Mouse (Mus musculus): ENCODE measurements around the gene Fam192a. TPM values are rescaled to one million over a fixed set of nuclear protein-coding genes. Genes with fewer than 3 reads are reported as not detected.

The Fam192a gene
- polyA plus RNA-seq, 1 experiment from 2014 or later, result 44.9 TPM

DNA sequence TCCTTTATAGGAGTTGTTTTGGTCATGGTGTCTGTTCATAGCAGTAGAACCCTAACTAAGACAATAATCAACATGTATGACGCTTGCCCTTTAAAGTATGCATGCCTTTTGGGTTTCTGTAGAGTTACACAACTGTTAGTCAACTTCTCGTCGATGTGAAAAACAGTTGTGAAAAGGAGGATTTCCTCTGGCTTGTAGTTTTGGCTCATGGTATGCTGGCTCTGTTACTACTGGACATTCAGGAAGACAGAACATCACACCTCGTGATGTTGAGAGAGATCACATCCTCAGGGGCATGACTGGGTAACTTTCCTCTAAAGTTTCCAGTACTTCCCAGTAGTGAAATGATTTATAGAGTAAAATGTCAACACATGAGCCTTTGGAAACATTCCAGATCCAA lies 71.2 kb downstream of the Fam192a start:
- no peak overlapping the region for H3K4me2 ChIP-seq
- no peak for ATAC-seq (ENCODE audit: insufficient number of reproducible peaks, low FRiP score)
- peaks cover 25% of the 10 kb centered on the region for H3K4me1 ChIP-seq (replicated peaks)
- H3K9ac ChIP-seq, result no peak overlapping the region
- H3K36me3 ChIP-seq, result no peaks in the 10 kb centered on the region
- H3K4me3 ChIP-seq, result no peak overlapping the region
- H3K27ac ChIP-seq (ENCODE audit: poor library complexity, severe bottlenecking), result no peak overlapping the region
- H3K9me3 ChIP-seq (replicated peaks), result no peaks in the 10 kb centered on the region
- peaks cover 35% of the 10 kb centered on the region for H3K27me3 ChIP-seq (replicated peaks)
- WGBS, result 84% methylated on average over 4 of the region's 4 CpGs

DNA sequence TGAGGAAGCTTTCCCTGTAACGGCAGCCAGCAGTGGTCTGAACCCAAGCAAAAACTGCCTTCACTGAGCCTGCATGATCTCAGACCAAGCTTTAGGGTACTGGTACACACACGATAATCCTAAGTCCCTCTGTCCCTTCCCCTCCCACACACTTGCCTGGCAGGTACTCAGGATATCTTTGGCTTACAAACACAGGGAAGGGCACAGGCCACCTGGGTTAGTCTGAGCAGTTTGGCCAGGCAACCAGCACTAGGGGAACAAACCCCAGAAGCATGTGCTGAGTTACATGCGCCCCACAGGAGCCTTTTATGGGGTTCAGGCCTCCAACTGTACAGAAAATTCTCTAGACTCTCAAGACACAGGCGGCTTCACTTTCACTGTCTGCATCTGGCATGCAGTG lies 71.9 kb downstream of the Fam192a start:
- Histone ChIP-seq H3K4me2 (no peak overlapping the region), H3K9ac (no peak overlapping the region), H3K36me3 (no peaks in the 10 kb centered on the region), H3K27me3 (replicated peaks) (peaks cover 29% of the 10 kb centered on the region), H3K4me1 (replicated peaks) (peaks cover 23% of the 10 kb centered on the region), H3K27ac (ENCODE audit: poor library complexity, severe bottlenecking) (no peak overlapping the region), H3K9me3 (replicated peaks) (no peaks in the 10 kb centered on the region), H3K4me3 (no peak overlapping the region)
- no peak for ATAC-seq (ENCODE audit: insufficient number of reproducible peaks, low FRiP score)
- 57% methylated on average over 4 of the region's 4 CpGs for WGBS

DNA sequence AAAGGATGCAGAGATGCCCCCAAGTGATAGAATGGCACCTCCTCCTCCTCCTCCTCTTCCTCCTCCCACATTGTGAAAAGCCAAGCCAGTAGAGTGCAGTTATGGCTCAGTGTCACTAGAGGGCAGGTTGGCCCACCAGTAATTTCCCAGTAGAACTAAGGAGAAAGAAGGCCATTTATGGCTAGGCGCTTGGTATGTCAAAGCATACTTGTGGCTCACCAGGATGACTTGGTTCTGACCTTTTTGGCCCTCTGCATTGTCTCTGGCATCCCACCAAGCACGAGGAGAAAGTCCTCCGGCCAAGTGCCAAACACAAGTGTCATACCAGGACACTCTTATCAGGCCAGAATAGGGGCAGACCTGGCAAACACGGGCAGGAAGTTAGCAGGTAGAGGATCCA lies 73.6 kb downstream of the Fam192a start:
- no peak overlapping the region for H3K4me2 ChIP-seq
- H3K4me3 ChIP-seq, result no peak overlapping the region
- ATAC-seq (ENCODE audit: insufficient number of reproducible peaks, low FRiP score), result no peak
- H3K4me1 ChIP-seq (replicated peaks), result 0 out of 2 replicates have a peak, but pooled peaks cover 7% of the 10 kb centered on the region
- H3K9me3 ChIP-seq (replicated peaks), result no peaks in the 10 kb centered on the region
- no peaks in the 10 kb centered on the region for H3K36me3 ChIP-seq
- 45% methylated on average over 4 of the region's 4 CpGs for WGBS
- H3K27me3 ChIP-seq (replicated peaks), result peaks cover 16% of the 10 kb centered on the region; the same call in 1 of the 2 replicates
- H3K27ac ChIP-seq (ENCODE audit: poor library complexity, severe bottlenecking), result no peak overlapping the region
- no peak overlapping the region for H3K9ac ChIP-seq

DNA sequence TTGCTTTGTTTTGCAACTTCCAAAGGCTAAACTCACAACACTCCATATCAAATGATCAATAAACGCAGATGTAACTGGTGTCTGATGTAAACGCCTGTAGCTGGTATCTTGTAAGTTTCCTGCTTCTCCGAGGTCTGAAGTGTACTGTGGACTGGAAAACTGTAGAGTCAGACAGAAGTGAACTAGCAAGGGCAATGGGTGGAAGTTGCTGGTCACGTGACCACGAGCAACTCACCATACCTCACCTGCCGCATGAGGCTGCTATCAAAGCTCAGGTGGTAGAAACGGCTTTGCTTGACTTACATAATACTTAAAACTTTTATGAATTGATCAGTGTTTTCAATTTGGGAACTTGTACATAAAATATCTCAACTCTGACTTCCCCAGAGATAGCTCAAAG lies 74.6 kb downstream of the Fam192a start:
- Histone ChIP-seq H3K36me3 (no peaks in the 10 kb centered on the region), H3K4me2 (no peak overlapping the region), H3K27me3 (replicated peaks) (peaks cover 21% of the 10 kb centered on the region), H3K9me3 (replicated peaks) (no peaks in the 10 kb centered on the region), H3K4me1 (replicated peaks) (0 out of 2 replicates have a peak, but pooled peaks cover 3% of the 10 kb centered on the region), H3K4me3 (no peak overlapping the region), H3K9ac (no peak overlapping the region), H3K27ac (ENCODE audit: poor library complexity, severe bottlenecking) (no peak overlapping the region)
- WGBS, result 71% methylated on average over 7 of the region's 7 CpGs
- no peak for ATAC-seq (ENCODE audit: insufficient number of reproducible peaks, low FRiP score)

DNA sequence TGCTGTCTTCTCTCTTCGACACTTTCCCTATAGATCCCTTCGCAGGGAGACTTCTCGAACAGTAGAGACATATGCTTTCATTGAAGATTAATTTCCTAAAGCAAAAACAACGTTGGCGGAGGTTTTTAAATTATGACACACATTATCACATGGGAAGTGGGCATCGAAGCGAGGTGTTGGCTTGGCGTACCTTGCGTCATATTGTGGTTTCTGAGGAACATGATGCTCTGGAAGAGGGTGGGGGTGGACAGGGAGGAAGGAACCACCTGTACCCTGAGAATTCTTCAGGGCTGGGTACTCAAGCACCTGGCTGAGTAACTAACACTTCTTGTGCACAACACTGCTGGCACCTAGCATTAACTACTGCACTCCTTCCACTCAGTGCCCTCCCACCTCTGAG lies 77.2 kb downstream of the Fam192a start:
- H3K4me2 ChIP-seq, result no peak overlapping the region
- WGBS, result 83% methylated on average over 9 of the region's 9 CpGs
- no peaks in the 10 kb centered on the region for H3K9me3 ChIP-seq (replicated peaks)
- H3K27ac ChIP-seq (ENCODE audit: poor library complexity, severe bottlenecking), result no peak overlapping the region
- no peak overlapping the region for H3K4me3 ChIP-seq
- ATAC-seq (ENCODE audit: insufficient number of reproducible peaks, low FRiP score), result no peak
- H3K9ac ChIP-seq, result no peak overlapping the region
- no peaks in the 10 kb centered on the region for H3K36me3 ChIP-seq
- peaks cover 3% of the 10 kb centered on the region; the same call in 1 of the 2 replicates for H3K4me1 ChIP-seq (replicated peaks)
- peaks cover 35% of the 10 kb centered on the region for H3K27me3 ChIP-seq (replicated peaks)

Other genes with a start within 250 kb of the Fam192a start
- gene Herpud1, start 215.6 kb downstream of the Fam192a start, polyA plus RNA-seq (2016; fragmentation: Nextera tagmentation; extraction: Ambion mirVana), result 73.1 and 74.9 TPM in 2 replicates
- 0.08 and 0.19 TPM in 2 replicates for gene Nlrc5, start 167.6 kb downstream of the Fam192a start, polyA plus RNA-seq (2016; fragmentation: Nextera tagmentation; extraction: Ambion mirVana)
- 7.0 and 7.7 TPM in 2 replicates for gene Cpne2, start 69.0 kb downstream of the Fam192a start, polyA plus RNA-seq (2016; fragmentation: Nextera tagmentation; extraction: Ambion mirVana)
- gene Rspry1, start 60 bp downstream of the Fam192a start, polyA plus RNA-seq (2016; fragmentation: Nextera tagmentation; extraction: Ambion mirVana), result 25.4 and 26.0 TPM in 2 replicates
- gene Arl2bp, start 64.6 kb upstream of the Fam192a start, polyA plus RNA-seq (2016; fragmentation: Nextera tagmentation; extraction: Ambion mirVana), result 129 and 142 TPM in 2 replicates
- 0.13 TPM in 1 of 2 replicates, not detected in the other for gene Pllp, start 94.3 kb upstream of the Fam192a start, polyA plus RNA-seq (2016; fragmentation: Nextera tagmentation; extraction: Ambion mirVana)
- not detected in 2 replicates for gene Ccl22, start 143.6 kb upstream of the Fam192a start, polyA plus RNA-seq (2016; fragmentation: Nextera tagmentation; extraction: Ambion mirVana)
- 13.1 and 15.2 TPM in 2 replicates for gene Cx3cl1, start 170.0 kb upstream of the Fam192a start, polyA plus RNA-seq (2016; fragmentation: Nextera tagmentation; extraction: Ambion mirVana)
- gene Ccl17, start 208.5 kb upstream of the Fam192a start, polyA plus RNA-seq (2016; fragmentation: Nextera tagmentation; extraction: Ambion mirVana), result 0.75 TPM in 1 of 2 replicates, not detected in the other
- 118 and 121 TPM in 2 replicates for gene Coq9, start 236.3 kb upstream of the Fam192a start, polyA plus RNA-seq (2016; fragmentation: Nextera tagmentation; extraction: Ambion mirVana)
- 102 and 109 TPM in 2 replicates for gene Ciapin1, start 236.4 kb upstream of the Fam192a start, polyA plus RNA-seq (2016; fragmentation: Nextera tagmentation; extraction: Ambion mirVana)